Mouse (Mus musculus) brain, embryonic 14.5 days (tissue): ENCODE measurements around the gene Glis3.

Experiments used
- CTCF ChIP-seq: fragments of 200-500 bp; IDR thresholded peaks from 2 replicates; pipeline ENCODE4 v1.5.1; 2012; ENCODE audit warnings: inconsistent platforms, mild to moderate bottlenecking, moderate library complexity, borderline replicate concordance; ENCODE audit not compliant: insufficient read depth, insufficient read length; ENCODE audit errors: extremely low read depth
- POLR2A ChIP-seq: fragments of 200-500 bp; IDR thresholded peaks from 2 replicates; pipeline ENCODE4 v1.6.1; 2012; ENCODE audit warnings: mild to moderate bottlenecking, inconsistent platforms, borderline replicate concordance; ENCODE audit not compliant: poor library complexity, insufficient read depth, insufficient read length, severe bottlenecking; ENCODE audit errors: extremely low read depth

- TF ChIP-seq POLR2A (no peak), CTCF (no peak)
Observed at GRCm38 (mm10) chr19:28600866-28601265, 79.0 kb downstream of the Glis3 start.
